Mouse (Mus musculus) natural killer cell, adult 2 months (primary cell): ENCODE data around the gene Zwint.

ENCODE experiments used
- DNase-seq, 2 experiments: peaks; one replicate each; pipeline ENCODE4 v3.0.0; 2022; ENCODE audit warnings: low spot score in 2 of 2

The Zwint gene

GRCm38 (mm10) chr10:72654270-72655016, at the start of gene Zwint:
Gene Zwint, plus strand, starts transcription at chr10:72654845.
- DNase-seq = peak; percentile 96

DNA sequence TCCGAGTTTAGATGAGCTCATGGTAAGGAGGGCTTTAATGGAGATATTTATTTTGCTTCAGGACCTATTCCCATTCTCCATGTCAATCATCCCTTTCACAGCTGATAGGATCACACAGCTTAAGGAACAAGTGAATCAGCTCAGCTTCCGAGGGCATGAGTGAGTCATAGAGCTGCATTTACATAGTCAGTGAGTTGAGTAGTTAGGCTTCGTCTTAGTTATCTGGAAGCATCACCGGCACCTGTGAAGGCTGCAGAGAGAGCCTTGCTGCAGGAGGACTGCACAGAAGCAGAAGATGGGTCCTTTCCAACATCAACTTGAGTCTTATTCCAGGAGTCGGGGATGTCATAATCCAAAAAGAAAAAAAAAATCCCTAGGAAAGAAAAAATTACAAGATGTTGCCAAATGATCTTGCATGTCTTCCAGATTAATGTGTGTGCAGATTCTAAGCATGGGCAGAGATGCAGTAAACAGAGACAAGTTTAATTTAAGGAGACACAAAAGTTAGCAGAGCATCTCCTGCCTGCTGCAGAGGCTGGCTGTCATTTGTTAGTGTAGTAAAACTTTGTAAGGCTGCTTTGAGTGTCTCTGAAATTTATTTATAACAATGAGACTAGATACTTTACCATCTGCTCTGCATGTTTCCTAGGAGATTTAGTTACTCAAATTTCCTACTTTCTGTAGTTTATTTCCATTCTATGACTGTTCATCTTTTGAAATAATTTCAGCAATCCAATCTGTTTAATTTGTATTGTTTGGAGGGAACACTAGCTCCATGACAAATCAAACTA, 41.3 kb upstream of the Zwint start:
- DNase-seq = no peak

DNA sequence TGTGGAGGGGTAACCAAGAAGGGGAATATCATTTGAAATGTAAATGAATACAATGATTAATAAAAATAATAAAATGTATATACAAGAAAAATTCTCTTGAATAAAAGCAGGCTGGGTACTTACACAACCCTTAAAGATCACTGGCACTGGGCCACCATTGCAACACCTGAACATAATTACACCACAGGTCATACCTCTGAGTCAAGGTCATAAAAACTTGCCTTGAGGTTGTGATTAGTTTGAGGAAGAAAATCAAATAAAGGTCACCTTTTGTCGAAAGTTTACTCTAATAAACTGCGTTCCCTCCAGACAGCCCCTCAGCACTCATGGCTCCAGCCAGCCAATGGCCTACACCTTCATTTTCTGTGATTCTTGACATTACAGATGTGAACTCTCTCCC, 38.5 kb upstream of the Zwint start:
- DNase-seq = no peak

- DNase-seq = peak; percentile 3 to 43
Observed at GRCm38 (mm10) chr10:72620527-72620926, 34.1 kb upstream of the Zwint start.

DNA sequence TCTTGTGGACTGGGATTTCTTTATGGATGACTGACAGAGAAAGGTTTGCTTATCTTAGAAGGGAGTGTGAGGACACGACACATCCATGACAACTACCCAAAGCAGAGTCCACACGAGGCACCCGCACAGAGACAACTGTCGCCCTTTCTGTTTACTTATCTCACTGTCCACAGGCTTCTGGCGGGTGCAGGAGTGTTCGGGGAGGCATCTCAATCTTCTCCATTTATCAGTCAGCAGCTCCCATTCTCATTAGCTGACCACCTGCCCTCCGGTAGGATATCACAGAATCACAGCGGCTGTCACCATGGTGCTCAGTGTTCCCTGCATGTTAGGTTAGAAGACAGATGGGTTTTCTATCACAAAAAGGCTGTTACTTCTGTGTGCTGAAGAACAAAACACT, 31.1 kb upstream of the Zwint start:
- DNase-seq = no peak

DNA sequence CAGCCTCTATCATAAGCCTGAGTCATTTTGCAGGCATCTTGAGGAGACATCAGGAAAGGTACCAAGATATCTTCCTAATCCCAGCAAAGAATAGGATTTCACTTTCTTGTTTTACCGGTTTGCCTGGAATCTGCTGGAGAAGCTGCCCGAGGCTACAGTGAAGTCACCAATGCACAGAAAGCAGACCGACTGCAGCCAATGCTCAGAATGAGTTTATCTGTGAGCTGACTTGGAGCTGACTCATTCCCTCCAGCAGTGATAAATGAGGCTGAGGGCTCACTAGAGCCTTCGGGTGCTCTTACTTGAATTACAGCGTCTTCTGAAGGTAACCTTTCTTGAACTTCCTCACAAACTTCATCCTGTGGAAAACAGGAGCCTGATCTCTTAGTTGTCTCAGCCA, 20.5 kb upstream of the Zwint start:
- no peak for DNase-seq

DNA sequence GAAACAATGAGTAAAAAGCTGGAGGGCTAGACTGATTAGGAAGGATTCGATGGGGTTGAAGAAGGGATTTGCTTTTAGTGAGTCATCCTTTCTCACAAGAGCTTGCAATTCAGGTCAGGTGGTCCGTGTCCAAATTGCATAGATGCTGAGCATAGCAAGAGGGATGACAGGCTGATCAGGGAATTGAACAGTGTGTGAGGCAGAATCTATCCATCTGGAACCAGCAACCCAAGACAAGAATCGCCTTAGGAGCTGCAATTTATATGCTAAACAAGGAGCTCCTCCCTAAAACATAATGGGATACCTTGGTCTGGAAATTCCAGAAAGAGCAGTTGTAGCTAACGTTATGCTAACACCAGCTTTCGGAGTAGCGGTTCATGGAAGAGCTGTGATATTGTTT, 3.8 kb upstream of the Zwint start:
- no peak for DNase-seq

GRCm38 (mm10) chr10:72653797-72654196, 848 bp upstream of the Zwint start:
- no peak for DNase-seq

GRCm38 (mm10) chr10:72655017-72655509, 418 bp downstream of the Zwint start:
- DNase-seq = peak; percentile 39 to 48

DNA sequence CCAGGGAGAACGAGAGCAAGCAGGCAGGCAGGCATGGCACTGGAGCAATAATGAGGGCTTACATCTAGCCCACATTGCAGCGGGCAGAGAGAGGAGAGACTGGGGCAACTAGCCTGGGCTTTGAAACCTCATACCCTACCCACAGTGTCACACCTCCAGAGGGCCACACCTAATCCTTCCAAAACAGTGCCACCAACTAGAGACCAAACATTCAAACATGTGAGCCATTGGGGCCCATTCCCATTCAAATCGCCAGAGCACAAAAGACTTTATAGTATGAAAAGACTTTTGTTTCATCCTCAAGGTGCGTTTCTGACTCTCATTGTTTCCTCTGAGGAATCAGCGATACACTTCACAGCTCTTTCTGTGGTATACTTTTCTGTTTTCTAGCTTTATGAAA, 4.6 kb downstream of the Zwint start:
- no peak for DNase-seq

DNA sequence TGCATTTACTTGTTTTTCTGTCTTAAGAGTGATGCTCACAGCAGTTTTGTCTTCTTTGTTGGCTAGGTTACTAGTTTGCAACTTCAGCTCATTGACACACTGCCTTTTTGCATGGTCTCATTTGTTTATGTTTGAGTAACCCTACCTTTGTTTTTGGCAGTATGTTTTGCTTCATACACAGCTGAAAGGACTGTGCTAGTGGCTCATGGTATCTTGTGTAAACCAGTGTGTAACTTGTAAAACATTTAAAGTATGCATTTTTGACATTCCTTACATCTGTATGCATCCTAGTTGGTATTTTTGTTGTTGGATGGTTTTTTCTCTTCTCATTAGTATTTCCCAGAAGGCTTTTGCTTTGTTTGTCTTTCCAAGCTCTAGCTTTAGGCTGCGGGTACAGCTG, 5.7 kb downstream of the Zwint start:
- no peak for DNase-seq

GRCm38 (mm10) chr10:72667856-72668255, 13.2 kb downstream of the Zwint start:
- DNase-seq = no peak

DNA sequence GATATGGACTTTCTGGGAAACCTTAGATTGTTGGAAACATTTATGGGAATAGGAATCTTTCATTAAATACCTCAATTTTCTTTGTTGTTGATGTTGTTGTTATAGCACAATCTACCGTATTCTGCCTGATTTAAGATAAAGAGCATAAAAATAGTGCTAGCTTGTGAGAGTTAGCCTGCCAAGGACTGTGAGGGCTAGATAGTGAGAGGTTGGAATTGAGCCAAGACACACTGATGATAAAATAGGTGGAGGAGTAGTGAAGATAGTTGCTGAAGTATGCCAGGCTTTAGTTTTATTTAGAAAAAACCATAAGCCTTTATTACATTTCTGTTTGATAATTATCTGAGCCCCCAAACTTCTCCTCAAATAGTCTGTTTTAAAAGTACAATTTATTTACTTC, 14.4 kb downstream of the Zwint start:
- no peak for DNase-seq

DNA sequence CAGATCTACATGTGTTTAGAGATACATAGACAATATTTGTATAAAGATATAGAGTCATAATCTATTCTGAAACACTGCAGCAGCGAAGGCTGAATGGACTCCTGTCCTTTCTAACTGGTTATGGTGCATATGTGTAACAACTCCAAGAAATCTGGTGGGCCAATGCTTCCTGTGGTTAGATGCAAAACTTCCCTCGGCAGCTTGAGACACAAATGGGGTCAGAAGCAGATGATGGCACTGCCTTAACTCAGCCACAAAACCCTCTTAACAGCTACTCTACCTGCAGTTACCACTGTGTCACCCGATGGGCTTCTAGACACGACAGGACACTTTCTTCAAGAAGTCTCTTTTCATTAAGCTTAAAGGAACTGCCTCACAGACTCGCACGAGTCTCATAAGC, 21.3 kb downstream of the Zwint start:
- no peak for DNase-seq

DNA sequence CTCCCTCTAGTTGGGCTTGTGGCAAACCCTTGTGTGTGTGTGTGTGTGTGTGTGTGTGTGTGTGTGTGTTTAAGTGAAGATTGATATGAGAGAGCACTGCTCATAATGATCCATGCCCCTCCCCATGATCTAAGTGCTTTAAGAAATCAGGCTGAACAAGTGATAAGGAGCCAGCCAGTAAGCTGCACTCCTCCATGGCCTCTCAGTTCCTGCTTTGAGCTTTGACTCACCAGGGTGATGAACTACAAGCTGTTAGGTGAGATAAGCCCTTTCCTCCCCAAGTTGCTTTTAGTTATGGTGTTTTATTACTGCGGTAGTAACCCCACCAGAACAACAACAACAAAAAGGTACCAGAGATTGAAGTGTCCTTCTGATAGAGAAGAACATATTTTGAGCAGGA, 21.9 kb downstream of the Zwint start:
- no peak for DNase-seq

DNA sequence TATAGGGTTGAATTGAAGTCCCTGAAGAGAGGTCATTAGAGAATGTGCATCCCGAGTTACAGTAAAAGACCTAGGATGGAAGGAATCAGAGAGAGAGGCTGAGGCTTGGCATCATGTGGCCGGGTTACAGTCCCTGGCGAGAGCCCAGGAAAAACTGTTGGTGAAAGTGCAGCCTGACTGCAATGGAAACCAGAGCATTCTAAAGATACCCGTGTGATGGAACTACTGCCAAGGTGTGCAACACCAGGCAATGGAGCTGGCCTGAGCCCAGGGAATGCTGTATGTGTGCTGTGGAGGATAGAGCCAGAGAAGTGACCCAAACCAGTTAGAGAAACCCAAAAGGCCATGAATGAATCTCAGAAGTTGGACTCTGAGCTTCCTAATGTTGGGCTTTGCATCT, 24.4 kb downstream of the Zwint start:
- no peak for DNase-seq

DNA sequence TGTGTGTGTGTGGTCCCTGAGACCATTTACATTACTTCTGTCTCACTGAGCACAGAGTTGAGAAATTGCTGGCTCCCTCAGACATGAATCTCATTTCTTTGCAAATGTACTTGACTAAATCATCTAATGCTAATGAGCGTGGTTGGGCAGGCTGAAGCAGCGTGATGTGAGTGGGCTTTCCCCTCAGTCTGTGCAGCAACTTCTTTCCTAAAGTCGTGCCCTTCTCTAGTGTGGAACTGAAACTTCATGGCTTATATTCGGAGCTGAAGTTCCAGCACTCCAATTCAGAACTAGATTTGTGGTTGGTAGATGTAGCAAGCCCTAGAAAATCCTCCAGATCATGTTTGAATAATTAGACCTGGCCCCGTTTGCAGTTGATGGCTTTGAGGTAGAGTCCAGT, 46.4 kb downstream of the Zwint start:
- DNase-seq = no peak

GRCm38 (mm10) chr10:72713754-72714153, 59.1 kb downstream of the Zwint start:
- no peak for DNase-seq
